16 mouse cellular contexts compared by ENCODE assay signal in genomic region chr5:122247529-122247928, GRCm38 (mm10). TPM values are rescaled to one million over a fixed set of nuclear protein-coding genes. Genes with fewer than 3 reads are reported as not detected.
A peak's percentile ranks its signal among the peaks of the same experiment; 100 is the strongest.
DNase-seq lines count a peak whose midpoint lies in the region; ATAC-seq and TF ChIP-seq lines count a peak whose summit lies in the region.
"Had no signal": no experiment of that assay in that cellular context is flagged by ENCODE, and none has a peak within 500 bp of the region (broad histone marks: within the 10 kb centered on the region; RNA-seq: fewer than 3 reads in every experiment).

No protein-coding gene starts in this region.

- H3K4me2 ChIP-seq in heart, embryonic 12.5 days, result no peak overlapping the region
- H3K4me2 ChIP-seq in kidney, embryonic 15.5 days, result no peak overlapping the region
- H3K4me2 ChIP-seq: embryonic facial prominence, embryonic 12.5 days; intestine, embryonic 15.5 days; limb, embryonic 13.5 days; lung, embryonic 14.5 days had no signal

- TF ChIP-seq EP300 in heart, adult 2 months (IDR thresholded peaks at IDR 0.05; ENCODE audit: insufficient read depth, low read depth, low read length), result peak; percentile 85

- no peaks in the 10 kb centered on the region for H3K27me3 ChIP-seq in heart, adult 2 months (ENCODE audit: control insufficient read depth, insufficient read depth, low read length)
- H3K27me3 ChIP-seq in heart, embryonic 12.5 days (replicated peaks), result no peaks in the 10 kb centered on the region
- no peaks in the 10 kb centered on the region for H3K27me3 ChIP-seq in kidney, embryonic 15.5 days
- H3K27me3 ChIP-seq: embryonic facial prominence, embryonic 12.5 days; intestine, embryonic 15.5 days; limb, embryonic 13.5 days had no signal

- no peaks in the 10 kb centered on the region for H3K79me2 ChIP-seq in heart, adult 2 months (replicated peaks; ENCODE audit: control insufficient read depth, insufficient read depth, low read length)

- no peak overlapping the region for H3K27ac ChIP-seq in heart, adult 2 months
- no peak overlapping the region for H3K27ac ChIP-seq in heart, embryonic 12.5 days (ENCODE audit: poor library complexity, severe bottlenecking)
- no peak overlapping the region for H3K27ac ChIP-seq in kidney, embryonic 15.5 days
- H3K27ac ChIP-seq: embryonic facial prominence, embryonic 12.5 days; hindbrain, embryonic 10.5 days; intestine, embryonic 15.5 days; limb, embryonic 13.5 days had no signal

- no peak for TF ChIP-seq CTCF in heart, adult 2 months (IDR thresholded peaks at IDR 0.05)

- peak; percentile 49 to 67 for DNase-seq in heart, adult 2 months
- DNase-seq in brain, adult 2 months (ENCODE audit: low read depth, low spot score), result peak; percentile 89
- peak; percentile 45 to 50 for DNase-seq in heart, adult 9 months (ENCODE audit: low spot score in 2 of 2)
- DNase-seq in left cerebral cortex, postnatal 36 days (ENCODE audit: low spot score in 2 of 2), result peak; percentile 46 to 63
- no peak for DNase-seq in thymus, postnatal 10 days (ENCODE audit: low spot score in 2 of 2)
- DNase-seq: cerebellum, adult 8-10 months; gastrocnemius, postnatal 14 days; kidney, postnatal 36 days; lung, embryonic 14.5 days; thymus, postnatal 36 days had no signal

- 54% methylated on average over 11 of the region's 11 CpGs for WGBS in heart, adult 2 months
- WGBS in heart, embryonic 12.5 days, result 64% methylated on average over 11 of the region's 11 CpGs
- WGBS in kidney, embryonic 15.5 days, result 81% methylated on average over 11 of the region's 11 CpGs

- H3K9ac ChIP-seq in heart, adult 2 months (ENCODE audit: low read depth, low read length), result no peak overlapping the region
- H3K9ac ChIP-seq in heart, embryonic 12.5 days, result no peak overlapping the region
- no peak overlapping the region for H3K9ac ChIP-seq in kidney, embryonic 15.5 days
- H3K9ac ChIP-seq: embryonic facial prominence, embryonic 12.5 days; intestine, embryonic 15.5 days; lung, embryonic 14.5 days had no signal

- no peak for TF ChIP-seq POLR2A in heart, adult 2 months (IDR thresholded peaks at IDR 0.05; ENCODE audit: insufficient read depth, low read depth, low read length)

- no peaks in the 10 kb centered on the region for H3K4me1 ChIP-seq in heart, adult 2 months (ENCODE audit: control insufficient read depth, insufficient read depth, low read length)
- peaks cover 9% of the 10 kb centered on the region for H3K4me1 ChIP-seq in heart, embryonic 12.5 days (replicated peaks)
- H3K4me1 ChIP-seq in kidney, embryonic 15.5 days, result peaks cover 3% of the 10 kb centered on the region; the same call in 1 of the 2 replicates
- H3K4me1 ChIP-seq: embryonic facial prominence, embryonic 12.5 days; intestine, embryonic 15.5 days; limb, embryonic 13.5 days had no signal

- H3K9me3 ChIP-seq in heart, embryonic 12.5 days (replicated peaks), result no peaks in the 10 kb centered on the region
- H3K9me3 ChIP-seq in kidney, embryonic 15.5 days (replicated peaks), result no peaks in the 10 kb centered on the region
- H3K9me3 ChIP-seq: embryonic facial prominence, embryonic 12.5 days; hindbrain, embryonic 10.5 days; intestine, embryonic 15.5 days; limb, embryonic 13.5 days had no signal

- H3K36me3 ChIP-seq in heart, adult 2 months (ENCODE audit: control insufficient read depth, insufficient read depth, low read length), result no peaks in the 10 kb centered on the region
- peaks cover 6% of the 10 kb centered on the region; the same call in 1 of the 2 replicates for H3K36me3 ChIP-seq in heart, embryonic 12.5 days
- H3K36me3 ChIP-seq in kidney, embryonic 15.5 days, result peaks cover 66% of the 10 kb centered on the region
- H3K36me3 ChIP-seq: intestine, embryonic 15.5 days had no signal

- intact Hi-C loops in heart, adult 2 months (cut with DNase I), result no loop called here
- intact Hi-C loops in left cerebral cortex, postnatal 36 days (cut with DNase I), result no loop called here

- no peak overlapping the region for H3K4me3 ChIP-seq in heart, adult 2 months
- H3K4me3 ChIP-seq in heart, embryonic 12.5 days, result no peak overlapping the region
- no peak overlapping the region for H3K4me3 ChIP-seq in kidney, embryonic 15.5 days (replicated peaks)
- H3K4me3 ChIP-seq: embryonic facial prominence, embryonic 12.5 days; hindbrain, embryonic 10.5 days; intestine, embryonic 15.5 days; limb, embryonic 13.5 days had no signal

- ATAC-seq in heart, embryonic 12.5 days (ENCODE audit: insufficient number of reproducible peaks, low FRiP score), result no peak
- ATAC-seq in kidney, embryonic 15.5 days (replicated peaks; ENCODE audit: low FRiP score), result no peak
- ATAC-seq: intestine, embryonic 15.5 days had no signal

RNA-seq across cellular contexts. Expression of gene Tctn1, which starts 16.7 kb away (rescaled TPM):
- 1 to 10 TPM; 3.2 to 3.9 TPM for total RNA-seq in heart, adult 2 months (2021)
- polyA plus RNA-seq in heart, adult 2 months (2012; rRNA removed), result 9.4 and 9.8 TPM in 2 replicates
- 2.7 and 3.2 TPM in 2 replicates for polyA plus RNA-seq in heart, embryonic 12.5 days (2016; fragmentation: Nextera tagmentation; extraction: Ambion mirVana)
- 10 to 100 TPM; 12.2 to 14.5 TPM for total RNA-seq in left cerebral cortex, postnatal 36 days (2021)
- 6.4 and 6.7 TPM in 2 replicates for polyA plus RNA-seq in kidney, embryonic 15.5 days (2015; fragmentation: Nextera tagmentation; extraction: Ambion mirVana)

RNA-seq across cellular contexts. Expression of gene Pptc7, which starts 36.6 kb away (rescaled TPM):
- 100 to 1,000 TPM; 108 to 133 TPM for total RNA-seq in heart, adult 2 months (2021)
- polyA plus RNA-seq in heart, adult 2 months (2012; rRNA removed), result 77.5 and 122 TPM in 2 replicates
- 13.4 and 14.3 TPM in 2 replicates for polyA plus RNA-seq in heart, embryonic 12.5 days (2016; fragmentation: Nextera tagmentation; extraction: Ambion mirVana)
- total RNA-seq in left cerebral cortex, postnatal 36 days (2021), result 10 to 100 TPM; 39.1 to 42.7 TPM
- polyA plus RNA-seq in kidney, embryonic 15.5 days (2015; fragmentation: Nextera tagmentation; extraction: Ambion mirVana), result 8.2 and 9.1 TPM in 2 replicates

RNA-seq across cellular contexts. Expression of gene Hvcn1, which starts 40.9 kb away (rescaled TPM):
- total RNA-seq in heart, adult 2 months (2021), result 1 to 10 TPM in 1 of 2 experiments, under 1 TPM in 1; 0.81 to 1.5 TPM
- polyA plus RNA-seq in heart, adult 2 months (2012; rRNA removed), result 2.4 and 2.9 TPM in 2 replicates
- 1.8 and 2.8 TPM in 2 replicates for polyA plus RNA-seq in heart, embryonic 12.5 days (2016; fragmentation: Nextera tagmentation; extraction: Ambion mirVana)
- 1 to 10 TPM; 2.6 to 2.7 TPM for total RNA-seq in left cerebral cortex, postnatal 36 days (2021)
- 12.2 and 14.3 TPM in 2 replicates for polyA plus RNA-seq in kidney, embryonic 15.5 days (2015; fragmentation: Nextera tagmentation; extraction: Ambion mirVana)

Comparison
In these comparisons a context has a peak if more than half of its experiments do, and no peak if none do; other contexts are left out.
1. DNase-seq: peak in heart, adult 2 months (2 of 2), brain, adult 2 months (single experiment), heart, adult 9 months (2 of 2) and left cerebral cortex, postnatal 36 days (2 of 2); none in thymus, postnatal 10 days (0 of 2).